Mouse (Mus musculus): Measurements from ENCODE around the gene Angptl7.
A peak's percentile ranks its signal among the peaks of the same experiment; 100 is the strongest.

Angptl7 gene

GRCm38 (mm10) chr4:148448179-148448852 is 51.9 kb downstream of the Angptl7 start, which contains the start of gene Mtor:
TSS of gene Mtor (plus strand) at chr4:148448611.
- peak; percentile 94 for DNase-seq

Measured in cerebellum, adult 11 months (tissue).